Mouse (Mus musculus): ENCODE results near the gene AC170998.1. TPM values are rescaled to one million over a fixed set of nuclear protein-coding genes. Genes with fewer than 3 reads are reported as not detected.

Gene AC170998.1
- polyA plus RNA-seq (2011; ENCODE audit: insufficient read length, low read depth, missing spikeins) = 2.3 and 4.6 TPM in 2 replicates

DNA sequence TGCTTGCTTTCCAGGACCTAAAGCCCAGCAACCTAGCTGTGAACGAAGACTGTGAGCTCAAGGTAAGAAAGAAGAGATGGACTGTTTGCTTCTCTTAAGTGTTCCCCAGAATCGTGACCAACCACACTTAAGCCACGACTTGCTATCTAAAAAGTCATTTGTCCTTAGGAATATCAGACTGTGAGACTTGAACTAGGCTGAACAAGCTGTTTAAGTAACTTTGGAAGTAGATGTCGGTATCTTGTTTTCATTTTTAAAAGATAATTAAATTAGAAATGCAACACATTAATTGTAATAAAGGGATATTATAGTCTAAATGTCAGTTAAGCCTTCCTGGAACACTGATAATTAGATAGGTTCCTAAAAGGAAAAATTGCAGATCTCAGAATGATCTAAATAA, at the start of gene AC170998.1:
AC170998.1 (plus strand) TSS at position 301 of the 400 bp plus-strand sequence.
- no peak for TF ChIP-seq CTCF (IDR thresholded peaks at IDR 0.05; ENCODE audit: borderline replicate concordance, insufficient read depth, low read length)
- TF ChIP-seq POLR2A (IDR thresholded peaks at IDR 0.05; ENCODE audit: low read depth, low read length) = no peak
- peaks cover 2% of the 10 kb centered on the region for H3K4me1 ChIP-seq (ENCODE audit: control insufficient read depth, insufficient read depth, low read length)

GRCm38 (mm10) chr17:28682311-28683084, 43.4 kb upstream of the AC170998.1 start:
- Histone ChIP-seq H3K27ac (ENCODE audit: insufficient read depth, low read length) (no peak overlapping the region), H3K4me1 (ENCODE audit: control insufficient read depth, insufficient read depth, low read length) (no peaks in the 10 kb centered on the region), H3K4me3 (ENCODE audit: insufficient read depth, low read length) (no peak overlapping the region)
- TF ChIP-seq CTCF (IDR thresholded peaks at IDR 0.05; ENCODE audit: borderline replicate concordance, insufficient read depth, low read length) (no peak), POLR2A (IDR thresholded peaks at IDR 0.05; ENCODE audit: low read depth, low read length) (no peak)

More for the DNA sequence above, at the start of gene AC170998.1:
- Histone ChIP-seq H3K27ac (ENCODE audit: insufficient read depth, low read length) (no peak within 1 kb of the TSS), H3K4me3 (ENCODE audit: insufficient read depth, low read length) (no peak within 1 kb of the TSS)

DNA sequence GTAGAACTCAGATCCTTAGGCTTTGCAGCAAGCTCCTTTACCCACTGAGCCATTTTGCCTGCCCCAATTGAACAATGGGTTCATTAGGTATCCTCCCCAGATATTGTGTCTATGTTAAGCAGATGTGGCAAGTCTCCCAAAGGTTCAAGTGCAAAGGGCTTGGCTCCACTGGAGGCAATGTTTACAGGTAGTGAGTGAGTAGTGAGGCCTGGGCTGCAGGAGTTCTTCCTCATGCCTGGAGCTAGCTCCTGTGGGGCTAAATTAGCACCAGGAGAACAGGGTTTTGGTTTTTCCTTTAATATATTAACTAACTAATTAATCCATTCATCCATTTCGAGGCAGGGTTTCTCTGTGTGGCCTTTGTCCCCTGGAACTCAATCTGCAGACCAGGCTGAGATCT, 42.3 kb upstream of the AC170998.1 start:
- no peak for TF ChIP-seq CTCF (IDR thresholded peaks at IDR 0.05; ENCODE audit: borderline replicate concordance, insufficient read depth, low read length)
- no peak for TF ChIP-seq POLR2A (IDR thresholded peaks at IDR 0.05; ENCODE audit: low read depth, low read length)

GRCm38 (mm10) chr17:28684631-28685030, 41.3 kb upstream of the AC170998.1 start:
- no peak overlapping the region for H3K4me3 ChIP-seq (ENCODE audit: insufficient read depth, low read length)
- H3K4me1 ChIP-seq (ENCODE audit: control insufficient read depth, insufficient read depth, low read length) = no peaks in the 10 kb centered on the region
- no peak for TF ChIP-seq CTCF (IDR thresholded peaks at IDR 0.05; ENCODE audit: borderline replicate concordance, insufficient read depth, low read length)
- no peak for TF ChIP-seq POLR2A (IDR thresholded peaks at IDR 0.05; ENCODE audit: low read depth, low read length)
- H3K27ac ChIP-seq (ENCODE audit: insufficient read depth, low read length) = no peak overlapping the region

More for the DNA sequence above, 42.3 kb upstream of the AC170998.1 start:
- Histone ChIP-seq H3K27ac (ENCODE audit: insufficient read depth, low read length) (no peak overlapping the region), H3K4me1 (ENCODE audit: control insufficient read depth, insufficient read depth, low read length) (no peaks in the 10 kb centered on the region), H3K4me3 (ENCODE audit: insufficient read depth, low read length) (no peak overlapping the region)

DNA sequence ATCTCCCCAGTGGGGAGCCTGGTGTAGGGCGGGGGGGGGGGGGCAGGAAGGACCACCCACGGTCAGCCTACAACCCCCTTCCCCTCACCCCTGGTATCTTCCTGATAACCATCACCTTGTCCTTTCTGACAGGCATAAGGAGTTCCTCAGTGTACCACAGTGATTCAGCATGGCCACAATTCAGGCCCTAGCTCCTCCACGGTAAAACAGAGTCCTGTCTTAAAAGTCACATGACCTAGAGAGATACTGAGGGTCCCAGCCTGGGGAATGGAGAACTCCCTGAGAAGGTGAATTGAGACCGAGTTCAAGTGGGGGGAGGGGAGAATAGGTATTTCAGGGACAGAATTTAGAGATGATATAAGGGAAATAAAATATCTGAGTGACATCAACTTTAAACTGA, 38.5 kb upstream of the AC170998.1 start:
- no peaks in the 10 kb centered on the region for H3K4me1 ChIP-seq (ENCODE audit: control insufficient read depth, insufficient read depth, low read length)
- no peak overlapping the region for H3K4me3 ChIP-seq (ENCODE audit: insufficient read depth, low read length)
- H3K27ac ChIP-seq (ENCODE audit: insufficient read depth, low read length) = no peak overlapping the region
- TF ChIP-seq POLR2A (IDR thresholded peaks at IDR 0.05; ENCODE audit: low read depth, low read length) = no peak
- TF ChIP-seq CTCF (IDR thresholded peaks at IDR 0.05; ENCODE audit: borderline replicate concordance, insufficient read depth, low read length) = no peak

DNA sequence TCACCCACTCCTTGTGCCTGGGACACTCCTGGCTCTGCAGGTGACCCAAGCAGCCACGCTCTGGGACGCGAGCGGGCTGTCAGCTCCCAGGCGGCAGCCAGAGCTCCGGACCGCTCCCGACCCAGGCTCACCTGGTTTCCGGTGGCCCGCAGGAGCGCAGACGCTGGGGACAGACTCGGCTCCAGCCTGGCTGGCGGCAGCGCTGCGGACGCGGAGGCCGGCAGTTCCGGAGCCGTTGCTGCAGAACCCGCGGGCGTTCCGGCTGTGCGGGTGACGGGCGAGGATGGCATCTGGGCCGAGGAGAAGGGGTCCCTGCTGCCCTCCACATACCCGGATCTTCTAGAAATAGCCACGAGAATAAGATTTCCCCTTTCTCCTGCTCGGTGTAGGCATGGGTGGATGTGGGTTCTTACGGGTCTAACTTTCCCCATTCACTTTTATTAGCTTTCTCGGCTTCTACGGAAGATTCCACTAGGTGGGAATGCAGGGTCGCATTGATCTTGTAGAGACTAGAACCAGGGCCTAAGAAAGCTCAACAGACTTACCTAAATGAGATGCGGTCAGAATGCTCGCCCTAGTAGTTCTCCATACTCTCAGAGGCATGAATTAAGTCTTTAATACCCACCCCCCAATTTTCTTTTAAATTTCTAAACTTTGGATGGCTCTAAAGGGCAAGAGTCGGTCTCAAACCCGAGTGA, 36.1 kb upstream of the AC170998.1 start, which contains the start of gene Slc26a8:
Slc26a8 (minus strand) TSS at position 648 of the 698 bp plus-strand sequence.
- TF ChIP-seq CTCF (IDR thresholded peaks at IDR 0.05; ENCODE audit: borderline replicate concordance, insufficient read depth, low read length) = no peak
- no peak for TF ChIP-seq POLR2A (IDR thresholded peaks at IDR 0.05; ENCODE audit: low read depth, low read length)
- Histone ChIP-seq H3K27ac (ENCODE audit: insufficient read depth, low read length) (0 out of 2 replicates have a peak within 1 kb of the TSS, but pooled peaks have one; percentile 7), H3K4me3 (ENCODE audit: insufficient read depth, low read length) (peak within 1 kb of the TSS; percentile 48), H3K4me1 (ENCODE audit: control insufficient read depth, insufficient read depth, low read length) (peaks cover 7% of the 10 kb centered on the region)

GRCm38 (mm10) chr17:28690776-28691686, 34.9 kb upstream of the AC170998.1 start, which contains the start of gene Mapk14:
Gene Mapk14 (plus strand): TSS chr17:28691329.
- TF ChIP-seq CTCF (IDR thresholded peaks at IDR 0.05; ENCODE audit: borderline replicate concordance, insufficient read depth, low read length) = peak; percentile 57; the same call in 1 of the 2 replicates
- TF ChIP-seq POLR2A (IDR thresholded peaks at IDR 0.05; ENCODE audit: low read depth, low read length) = peak; percentile 93
- Histone ChIP-seq H3K4me1 (ENCODE audit: control insufficient read depth, insufficient read depth, low read length) (peaks cover 7% of the 10 kb centered on the region), H3K27ac (ENCODE audit: insufficient read depth, low read length) (peak within 1 kb of the TSS; percentile 74), H3K4me3 (ENCODE audit: insufficient read depth, low read length) (peak within 1 kb of the TSS; percentile 87)

DNA sequence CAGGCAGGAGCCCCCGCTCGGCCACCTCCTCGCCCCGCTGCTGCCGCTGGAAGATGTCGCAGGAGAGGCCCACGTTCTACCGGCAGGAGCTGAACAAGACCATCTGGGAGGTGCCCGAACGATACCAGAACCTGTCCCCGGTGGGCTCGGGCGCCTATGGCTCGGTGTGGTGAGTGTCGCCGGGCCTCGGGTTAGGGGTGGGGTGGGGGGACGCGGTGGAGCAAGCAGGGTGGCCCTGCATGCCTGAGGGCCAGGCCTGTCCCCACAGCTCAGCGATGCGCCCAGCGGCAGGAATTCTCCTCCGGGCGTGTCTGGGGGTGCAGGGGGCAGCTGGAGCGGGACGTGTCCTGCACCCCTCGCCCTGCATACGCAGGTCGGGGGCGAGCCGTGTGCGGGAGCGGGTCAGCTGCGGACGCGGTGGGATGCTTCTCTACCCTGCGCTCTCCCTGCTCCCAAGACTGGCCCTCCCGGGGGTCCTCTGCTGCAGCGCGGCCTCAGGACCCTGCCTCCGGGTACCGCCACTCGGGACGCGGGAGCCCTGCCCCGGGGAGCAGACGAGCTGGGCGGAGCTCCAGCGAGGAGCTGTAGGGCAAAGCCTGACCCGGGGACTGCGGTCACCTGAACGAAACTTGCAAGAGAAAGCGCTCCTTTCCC, 34.1 kb upstream of the AC170998.1 start:
- H3K4me1 ChIP-seq (ENCODE audit: control insufficient read depth, insufficient read depth, low read length) = peaks cover 13% of the 10 kb centered on the region
- TF ChIP-seq CTCF (IDR thresholded peaks at IDR 0.05; ENCODE audit: borderline replicate concordance, insufficient read depth, low read length) = no peak
- TF ChIP-seq POLR2A (IDR thresholded peaks at IDR 0.05; ENCODE audit: low read depth, low read length) = no peak
- peak overlapping the region; percentile 74 for H3K27ac ChIP-seq (ENCODE audit: insufficient read depth, low read length)
- H3K4me3 ChIP-seq (ENCODE audit: insufficient read depth, low read length) = peak overlapping the region; percentile 87

All from embryonic fibroblast, embryonic 13.5 days (primary cell).